25 mouse cellular contexts compared by ENCODE assay signal in genomic region chr11:118129812-118130211, GRCm38 (mm10). TPM values are rescaled to one million over a fixed set of nuclear protein-coding genes. Genes with fewer than 3 reads are reported as not detected.
DNase-seq lines count a peak whose midpoint lies in the region; ATAC-seq and TF ChIP-seq lines count a peak whose summit lies in the region.
"Had no signal": no experiment of that assay in that cellular context is flagged by ENCODE, and none has a peak within 500 bp of the region (broad histone marks: within the 10 kb centered on the region; RNA-seq: fewer than 3 reads in every experiment).

No protein-coding gene starts in this region.

- peak; percentile 59 for DNase-seq in CD4-positive helper T cell, adult 2 months (ENCODE audit: low read depth, low spot score)
- peak; percentile 29 for DNase-seq in CH12.LX (ENCODE audit: extremely low read depth)
- peak; percentile 55 for DNase-seq in naive thymus-derived CD4-positive, alpha-beta T cell, adult 2 months (ENCODE audit: low read depth)
- no peak for DNase-seq in layer of hippocampus, adult 11-12 months (ENCODE audit: low spot score)
- DNase-seq in heart, embryonic 10.5 days (ENCODE audit: low spot score) = no peak
- DNase-seq in hindbrain, embryonic 11.5 days (ENCODE audit: low spot score) = no peak
- DNase-seq: cerebellum, adult 18-20 months; cerebellum, postnatal 25 days; embryo, embryonic 11 days; gastrocnemius, adult 2 months; kidney, adult 8-10 months; kidney, postnatal 10 days; liver, postnatal 0 days; thymus, adult 2 months had no signal

- no peak overlapping the region for H3K9ac ChIP-seq in CH12.LX (ENCODE audit: insufficient read depth, low read depth)
- no peak overlapping the region for H3K9ac ChIP-seq in hindbrain, embryonic 11.5 days (ENCODE audit: low read depth, low read length)
- H3K9ac ChIP-seq: embryonic facial prominence, embryonic 13.5 days; forebrain, embryonic 13.5 days; limb, embryonic 12.5 days; liver, postnatal 0 days; stomach, embryonic 15.5 days had no signal

- TF ChIP-seq RAD21 in CH12.LX (IDR thresholded peaks at IDR 0.05; ENCODE audit: low read depth, low read length) = no peak

- peak; percentile 32; the same call in 1 of the 2 replicates for ATAC-seq in granulocyte monocyte progenitor cell, adult 5-6 weeks (replicated peaks; ENCODE audit: poor library complexity, severe bottlenecking)
- ATAC-seq in hindbrain, embryonic 11.5 days (ENCODE audit: low FRiP score) = no peak
- ATAC-seq: forebrain, embryonic 13.5 days; liver, postnatal 0 days; lung, postnatal 0 days had no signal

- TF ChIP-seq CTCF in CH12.LX (conservative IDR thresholded peaks at IDR 0.05 in 1 of 2, IDR thresholded peaks at IDR 0.05 in 1 of 2; ENCODE audit: low read depth in 2 of 2, low read length in 2 of 2) = no peak

- H3K4me1 ChIP-seq in CH12.LX (ENCODE audit: control insufficient read depth in 1 of 2, insufficient read depth in 2 of 2) = peaks cover 11 to 43% of the 10 kb centered on the region in 2 experiments
- H3K4me1 ChIP-seq in heart, embryonic 10.5 days = peaks cover 47% of the 10 kb centered on the region
- H3K4me1 ChIP-seq in hindbrain, embryonic 11.5 days (replicated peaks; ENCODE audit: control insufficient read depth, insufficient read depth, low read length) = peaks cover 2% of the 10 kb centered on the region; the same call in 1 of the 2 replicates

- H3K9me3 ChIP-seq in CH12.LX (replicated peaks; ENCODE audit: low read length) = no peaks in the 10 kb centered on the region
- H3K9me3 ChIP-seq in heart, embryonic 10.5 days = no peaks in the 10 kb centered on the region
- no peaks in the 10 kb centered on the region for H3K9me3 ChIP-seq in hindbrain, embryonic 11.5 days (ENCODE audit: control insufficient read depth, low read length)
- H3K9me3 ChIP-seq: embryonic facial prominence, embryonic 13.5 days; forebrain, embryonic 13.5 days; hindbrain, embryonic 10.5 days; limb, embryonic 12.5 days; stomach, embryonic 15.5 days had no signal

- H3K79me2 ChIP-seq in CH12.LX (replicated peaks; ENCODE audit: control insufficient read depth, extremely low read depth, insufficient read depth, poor library complexity, severe bottlenecking) = no peaks in the 10 kb centered on the region

- H3K4me2 ChIP-seq in CH12.LX (ENCODE audit: insufficient read depth, low read depth, poor library complexity, severe bottlenecking) = peak overlapping the region; percentile 40
- no peak overlapping the region for H3K4me2 ChIP-seq in hindbrain, embryonic 11.5 days (replicated peaks; ENCODE audit: low read depth, low read length)
- H3K4me2 ChIP-seq: embryonic facial prominence, embryonic 13.5 days; forebrain, embryonic 13.5 days; limb, embryonic 12.5 days; liver, embryonic 11.5 days; midbrain, embryonic 11.5 days; stomach, embryonic 15.5 days had no signal

- 70% methylated on average over 2 of the region's 2 CpGs for WGBS in heart, embryonic 10.5 days
- 94% methylated on average over 2 of the region's 2 CpGs for WGBS in hindbrain, embryonic 11.5 days

- H3K27me3 ChIP-seq in CH12.LX (replicated peaks) = no peaks in the 10 kb centered on the region
- peaks cover 8% of the 10 kb centered on the region; the same call in 1 of the 2 replicates for H3K27me3 ChIP-seq in heart, embryonic 10.5 days (ENCODE audit: insufficient read depth, poor library complexity, severe bottlenecking)
- H3K27me3 ChIP-seq in hindbrain, embryonic 11.5 days (ENCODE audit: control insufficient read depth, insufficient read depth, low read length) = no peaks in the 10 kb centered on the region
- H3K27me3 ChIP-seq: embryonic facial prominence, embryonic 13.5 days; forebrain, embryonic 13.5 days; limb, embryonic 12.5 days; stomach, embryonic 15.5 days had no signal

- no peak overlapping the region for H3K27ac ChIP-seq in CH12.LX (ENCODE audit: insufficient read depth, low read depth)
- no peak overlapping the region for H3K27ac ChIP-seq in heart, embryonic 10.5 days
- H3K27ac ChIP-seq in hindbrain, embryonic 11.5 days (ENCODE audit: low read depth, low read length) = no peak overlapping the region
- H3K27ac ChIP-seq: embryonic facial prominence, embryonic 13.5 days; forebrain, embryonic 13.5 days; hindbrain, embryonic 10.5 days; limb, embryonic 12.5 days; macrophage; stomach, embryonic 15.5 days had no signal

- in situ Hi-C loops in CH12.LX (cut with MboI; ENCODE audit: low pct_ligation_motif_present, low pct_unique_long_range_greater_than_20kb, low sequenced_read_pairs) = no loop called here

- H3K36me3 ChIP-seq in CH12.LX (replicated peaks in 1 of 2; ENCODE audit: control insufficient read depth in 1 of 2, insufficient read depth in 1 of 2, low read length in 1 of 2) = no peaks in the 10 kb centered on the region
- no peaks in the 10 kb centered on the region for H3K36me3 ChIP-seq in heart, embryonic 10.5 days
- H3K36me3 ChIP-seq in hindbrain, embryonic 11.5 days (ENCODE audit: control insufficient read depth, insufficient read depth, low read length) = no peaks in the 10 kb centered on the region
- H3K36me3 ChIP-seq: embryonic facial prominence, embryonic 13.5 days; hindbrain, embryonic 10.5 days; limb, embryonic 12.5 days; stomach, embryonic 15.5 days had no signal

- peak overlapping the region in 1 of 3 experiments; percentile 23 for H3K4me3 ChIP-seq in CH12.LX (replicated peaks in 1 of 3; ENCODE audit: low read depth in 2 of 3, low read length in 2 of 3, poor library complexity in 1 of 3)
- H3K4me3 ChIP-seq in heart, embryonic 10.5 days = no peak overlapping the region
- H3K4me3 ChIP-seq in hindbrain, embryonic 11.5 days (ENCODE audit: low read depth, low read length) = no peak overlapping the region
- H3K4me3 ChIP-seq: embryonic facial prominence, embryonic 13.5 days; erythroblast, embryonic 14.5 days; forebrain, embryonic 13.5 days; hindbrain, embryonic 10.5 days; limb, embryonic 12.5 days; stomach, embryonic 15.5 days had no signal

- dilution Hi-C loops in CH12.LX (cut with MboI; ENCODE audit: extremely low pct_ligation_motif_present, extremely low pct_unique_long_range_greater_than_20kb, low sequenced_read_pairs) = no loop called here

- no peak for TF ChIP-seq POLR2A in CH12.LX (IDR thresholded peaks at IDR 0.05; ENCODE audit: low read depth, low read length)

- TF ChIP-seq EP300 in CH12.LX (IDR thresholded peaks at IDR 0.05; ENCODE audit: low read length) = peak; percentile 39; the same call in 1 of the 2 replicates

TF ChIP-seq in CH12.LX, 34 proteins besides CTCF, POLR2A, EP300 and RAD21:
- TF ChIP-seq IRF4 (IDR thresholded peaks at IDR 0.05; ENCODE audit: low read depth, low read length) (peak; percentile 66), MXI1 (IDR thresholded peaks at IDR 0.05; ENCODE audit: low read depth, low read length) (no peak), TBP (conservative IDR thresholded peaks at IDR 0.05; ENCODE audit: low read depth, low read length) (no peak), SMC3 (IDR thresholded peaks at IDR 0.05; ENCODE audit: low read depth, low read length) (no peak), HCFC1 (IDR thresholded peaks at IDR 0.05; ENCODE audit: low read depth, low read length) (0 out of 2 replicates have a peak, but pooled peaks have one; percentile 19)
TF ChIP-seq in CH12.LX: peak in this region for 2.

RNA-seq across cellular contexts. Expression of gene Dnah17, which starts 0.6 kb away (rescaled TPM):
- total RNA-seq in CH12.LX (2012; rRNA removed) (0.08 TPM in 2 replicates), CH12.LX (2014; rRNA removed) (0.04 TPM in 1 of 2 replicates, not detected in the other)
- polyA plus RNA-seq in CH12.LX (2012; ENCODE audit: insufficient read length, low read depth) = 0.23 and 0.34 TPM in 2 replicates
- 0.13 TPM in 1 of 2 replicates, not detected in the other for total RNA-seq in granulocyte monocyte progenitor cell, adult 5-6 weeks (2014; fragmentation: Nextera tagmentation)
- total RNA-seq in granulocyte monocyte progenitor cell, adult 5-6 weeks (2017) = not detected in 2 replicates
- 0.12 and 0.14 TPM in 2 replicates for polyA plus RNA-seq in heart, embryonic 10.5 days (2016; fragmentation: Nextera tagmentation; extraction: Ambion mirVana)
- 0.14 and 0.17 TPM in 2 replicates for polyA plus RNA-seq in hindbrain, embryonic 11.5 days (2014; fragmentation: Nextera tagmentation; extraction: Ambion mirVana)
- polyA plus RNA-seq: erythroblast, embryonic 14.5 days had no signal

Comparison
In these comparisons a context has a peak if more than half of its experiments do, and no peak if none do; other contexts are left out.
1. DNase-seq: peak in CD4-positive helper T cell, adult 2 months (single experiment), CH12.LX (single experiment) and naive thymus-derived CD4-positive, alpha-beta T cell, adult 2 months (single experiment); none in layer of hippocampus, adult 11-12 months (single experiment), heart, embryonic 10.5 days (single experiment) and hindbrain, embryonic 11.5 days (single experiment).